Mouse (Mus musculus) hindbrain, embryonic 15.5 days (tissue): ENCODE measurements around the gene Ryr3. TPM values are rescaled to one million over a fixed set of nuclear protein-coding genes. Genes with fewer than 3 reads are reported as not detected.

Experiments
- ATAC-seq: fragments of 200-750 bp; cut with Nextera tagmentation; 2 replicates; pipeline ENCODE4 v1.8.0; 2017; ENCODE audit warnings: low read depth, moderate number of reproducible peaks, moderate TSS enrichment; ENCODE audit not compliant: low FRiP score
- H3K27ac ChIP-seq: fragments of 300-500 bp; sonication (generic); replicated peaks from 2 replicates; pipeline ENCODE4 v1.5.1; 2015; ENCODE audit warnings: mild to moderate bottlenecking, inconsistent platforms
- H3K27me3 ChIP-seq: fragments of 300-500 bp; sonication (generic); 2 replicates; pipeline ENCODE4 v1.6.1; 2015; ENCODE audit warnings: control low read depth, inconsistent platforms
- H3K36me3 ChIP-seq: fragments of 300-500 bp; sonication (generic); 2 replicates; pipeline ENCODE4 v1.6.1; 2015; ENCODE audit warnings: control low read depth, inconsistent platforms
- H3K4me1 ChIP-seq: fragments of 300-500 bp; sonication (generic); replicated peaks from 2 replicates; pipeline ENCODE4 v1.6.1; 2015; ENCODE audit warnings: control low read depth, inconsistent platforms
- H3K4me2 ChIP-seq: fragments of 300-500 bp; sonication (generic); 2 replicates; pipeline ENCODE4 v1.6.1; 2015; ENCODE audit warnings: moderate library complexity, mild to moderate bottlenecking, inconsistent platforms
- H3K4me3 ChIP-seq: fragments of 300-500 bp; sonication (generic); 2 replicates; pipeline ENCODE4 v1.5.1; 2015; ENCODE audit warnings: mild to moderate bottlenecking, inconsistent platforms
- H3K9ac ChIP-seq: fragments of 300-500 bp; sonication (generic); 2 replicates; pipeline ENCODE4 v1.6.1; 2015; ENCODE audit warnings: inconsistent platforms
- H3K9me3 ChIP-seq: fragments of 300-500 bp; sonication (generic); 2 replicates; pipeline ENCODE4 v1.6.1; 2016; ENCODE audit warnings: control low read depth, inconsistent platforms
- WGBS: fragments of 180-500 bp; shearing (Covaris S2); methylation state at CpG from one replicate; pipeline ENCODE4 v1.1.7; 2015; 5-methylcytosine and 5-hydroxymethylcytosine counted together
- polyA plus RNA-seq: library from polyadenylated mRNA; unstranded; fragments of >200 nt; fragmentation: Nextera tagmentation; extraction: Ambion mirVana; gene quantifications from 2 replicates; pipeline ENCODE4 v1.2.1, GENCODE M21; 2015

The Ryr3 gene
- polyA plus RNA-seq, 1 experiment from 2014 or later: 5.5 TPM

GRCm38 (mm10) chr2:112714648-112715047 lies 502.2 kb downstream of the Ryr3 start:
- no peak overlapping the region for H3K9ac ChIP-seq
- no peaks in the 10 kb centered on the region for H3K9me3 ChIP-seq
- no peaks in the 10 kb centered on the region for H3K4me1 ChIP-seq
- 82% methylated on average over 4 of the region's 4 CpGs for WGBS
- no peak overlapping the region for H3K27ac ChIP-seq
- ATAC-seq: no peak
- no peak overlapping the region for H3K4me2 ChIP-seq
- H3K4me3 ChIP-seq: no peak overlapping the region
- H3K27me3 ChIP-seq: no peaks in the 10 kb centered on the region
- no peaks in the 10 kb centered on the region for H3K36me3 ChIP-seq

GRCm38 (mm10) chr2:112681817-112682216 lies 535.1 kb downstream of the Ryr3 start:
- 76% methylated on average over 5 of the region's 5 CpGs for WGBS
- H3K27ac ChIP-seq: no peak overlapping the region
- H3K4me1 ChIP-seq: no peaks in the 10 kb centered on the region
- H3K36me3 ChIP-seq: no peaks in the 10 kb centered on the region
- no peak for ATAC-seq
- no peaks in the 10 kb centered on the region for H3K9me3 ChIP-seq
- no peak overlapping the region for H3K9ac ChIP-seq
- no peak overlapping the region for H3K4me2 ChIP-seq
- H3K4me3 ChIP-seq: no peak overlapping the region
- no peaks in the 10 kb centered on the region for H3K27me3 ChIP-seq

- Histone ChIP-seq H3K27ac (no peak overlapping the region), H3K27me3 (no peaks in the 10 kb centered on the region), H3K9me3 (no peaks in the 10 kb centered on the region), H3K9ac (no peak overlapping the region), H3K4me2 (no peak overlapping the region), H3K4me3 (no peak overlapping the region), H3K4me1 (no peaks in the 10 kb centered on the region), H3K36me3 (no peaks in the 10 kb centered on the region)
- ATAC-seq: no peak
- 69% methylated on average over 1 of the region's 1 CpGs for WGBS
These were observed 539.6 kb downstream of the Ryr3 start for GRCm38 (mm10) chr2:112677246-112677645.

GRCm38 (mm10) chr2:112676721-112677120 lies 540.2 kb downstream of the Ryr3 start:
- H3K4me2 ChIP-seq: no peak overlapping the region
- no peak for ATAC-seq
- H3K4me3 ChIP-seq: no peak overlapping the region
- no peaks in the 10 kb centered on the region for H3K4me1 ChIP-seq
- no peaks in the 10 kb centered on the region for H3K27me3 ChIP-seq
- 63% methylated on average over 1 of the region's 1 CpGs for WGBS
- no peak overlapping the region for H3K27ac ChIP-seq
- no peak overlapping the region for H3K9ac ChIP-seq
- H3K9me3 ChIP-seq: no peaks in the 10 kb centered on the region
- H3K36me3 ChIP-seq: no peaks in the 10 kb centered on the region

- no peaks in the 10 kb centered on the region for H3K27me3 ChIP-seq
- H3K9ac ChIP-seq: no peak overlapping the region
- ATAC-seq: no peak
- 83% methylated on average over 2 of the region's 2 CpGs for WGBS
- H3K4me1 ChIP-seq: no peaks in the 10 kb centered on the region
- H3K4me3 ChIP-seq: no peak overlapping the region
- H3K36me3 ChIP-seq: no peaks in the 10 kb centered on the region
- H3K9me3 ChIP-seq: no peaks in the 10 kb centered on the region
- no peak overlapping the region for H3K27ac ChIP-seq
- no peak overlapping the region for H3K4me2 ChIP-seq
These were observed 540.7 kb downstream of the Ryr3 start for GRCm38 (mm10) chr2:112676175-112676574.

GRCm38 (mm10) chr2:112669461-112669860 lies 547.4 kb downstream of the Ryr3 start:
- no peak overlapping the region for H3K27ac ChIP-seq
- H3K27me3 ChIP-seq: no peaks in the 10 kb centered on the region
- no peak overlapping the region for H3K4me2 ChIP-seq
- 87% methylated on average over 3 of the region's 3 CpGs for WGBS
- no peaks in the 10 kb centered on the region for H3K4me1 ChIP-seq
- no peaks in the 10 kb centered on the region for H3K9me3 ChIP-seq
- H3K36me3 ChIP-seq: no peaks in the 10 kb centered on the region
- no peak for ATAC-seq
- H3K9ac ChIP-seq: no peak overlapping the region
- H3K4me3 ChIP-seq: no peak overlapping the region

GRCm38 (mm10) chr2:112656131-112656530 lies 560.8 kb downstream of the Ryr3 start:
- Histone ChIP-seq H3K4me1 (no peaks in the 10 kb centered on the region), H3K4me3 (no peak overlapping the region), H3K36me3 (no peaks in the 10 kb centered on the region), H3K4me2 (no peak overlapping the region), H3K27me3 (no peaks in the 10 kb centered on the region), H3K27ac (no peak overlapping the region), H3K9ac (no peak overlapping the region), H3K9me3 (no peaks in the 10 kb centered on the region)
- ATAC-seq: no peak
- 65% methylated on average over 5 of the region's 5 CpGs for WGBS

GRCm38 (mm10) chr2:112653836-112654235 lies 563.1 kb downstream of the Ryr3 start:
- WGBS: 82% methylated on average over 3 of the region's 3 CpGs
- H3K36me3 ChIP-seq: no peaks in the 10 kb centered on the region
- H3K9me3 ChIP-seq: no peaks in the 10 kb centered on the region
- H3K9ac ChIP-seq: no peak overlapping the region
- H3K4me2 ChIP-seq: no peak overlapping the region
- no peaks in the 10 kb centered on the region for H3K27me3 ChIP-seq
- ATAC-seq: no peak
- H3K4me3 ChIP-seq: no peak overlapping the region
- H3K4me1 ChIP-seq: no peaks in the 10 kb centered on the region
- no peak overlapping the region for H3K27ac ChIP-seq

- no peaks in the 10 kb centered on the region for H3K9me3 ChIP-seq
- ATAC-seq: no peak
- no peak overlapping the region for H3K27ac ChIP-seq
- 89% methylated on average over 5 of the region's 5 CpGs for WGBS
- no peaks in the 10 kb centered on the region for H3K27me3 ChIP-seq
- H3K4me3 ChIP-seq: no peak overlapping the region
- no peak overlapping the region for H3K9ac ChIP-seq
- no peaks in the 10 kb centered on the region for H3K4me1 ChIP-seq
- no peak overlapping the region for H3K4me2 ChIP-seq
- H3K36me3 ChIP-seq: peaks cover 10% of the 10 kb centered on the region
These were observed 579.7 kb downstream of the Ryr3 start for GRCm38 (mm10) chr2:112637206-112637605.

GRCm38 (mm10) chr2:112632536-112632935 lies 584.4 kb downstream of the Ryr3 start:
- Histone ChIP-seq H3K9ac (no peak overlapping the region), H3K4me2 (no peak overlapping the region), H3K27ac (no peak overlapping the region), H3K4me1 (no peaks in the 10 kb centered on the region), H3K36me3 (peaks cover 18% of the 10 kb centered on the region; the same call in 1 of the 2 replicates), H3K4me3 (no peak overlapping the region), H3K9me3 (no peaks in the 10 kb centered on the region), H3K27me3 (no peaks in the 10 kb centered on the region)
- no peak for ATAC-seq
- 88% methylated on average over 9 of the region's 9 CpGs for WGBS

- H3K27me3 ChIP-seq: no peaks in the 10 kb centered on the region
- H3K4me3 ChIP-seq: no peak overlapping the region
- no peak overlapping the region for H3K9ac ChIP-seq
- peaks cover 18% of the 10 kb centered on the region; the same call in 1 of the 2 replicates for H3K36me3 ChIP-seq
- ATAC-seq: no peak
- H3K4me1 ChIP-seq: no peaks in the 10 kb centered on the region
- 84% methylated on average over 11 of the region's 11 CpGs for WGBS
- no peaks in the 10 kb centered on the region for H3K9me3 ChIP-seq
- no peak overlapping the region for H3K27ac ChIP-seq
- H3K4me2 ChIP-seq: no peak overlapping the region
These were observed 586.2 kb downstream of the Ryr3 start for GRCm38 (mm10) chr2:112630669-112631068.

GRCm38 (mm10) chr2:112625156-112625555 lies 591.7 kb downstream of the Ryr3 start:
- Histone ChIP-seq H3K9ac (no peak overlapping the region), H3K27ac (no peak overlapping the region), H3K4me1 (no peaks in the 10 kb centered on the region), H3K4me2 (no peak overlapping the region), H3K27me3 (no peaks in the 10 kb centered on the region), H3K36me3 (no peaks in the 10 kb centered on the region), H3K9me3 (no peaks in the 10 kb centered on the region), H3K4me3 (no peak overlapping the region)
- no peak for ATAC-seq
- 94% methylated on average over 3 of the region's 3 CpGs for WGBS

GRCm38 (mm10) chr2:112617206-112617605 lies 599.7 kb downstream of the Ryr3 start:
- WGBS: 17% methylated on average over 3 of the region's 3 CpGs
- Histone ChIP-seq H3K27ac (no peak overlapping the region), H3K9ac (no peak overlapping the region), H3K4me1 (no peaks in the 10 kb centered on the region), H3K27me3 (no peaks in the 10 kb centered on the region), H3K9me3 (no peaks in the 10 kb centered on the region), H3K4me2 (no peak overlapping the region), H3K4me3 (no peak overlapping the region), H3K36me3 (no peaks in the 10 kb centered on the region)
- ATAC-seq: no peak
